Mouse (Mus musculus): ENCODE measurements around the gene Tapt1.

Tapt1 gene

DNA sequence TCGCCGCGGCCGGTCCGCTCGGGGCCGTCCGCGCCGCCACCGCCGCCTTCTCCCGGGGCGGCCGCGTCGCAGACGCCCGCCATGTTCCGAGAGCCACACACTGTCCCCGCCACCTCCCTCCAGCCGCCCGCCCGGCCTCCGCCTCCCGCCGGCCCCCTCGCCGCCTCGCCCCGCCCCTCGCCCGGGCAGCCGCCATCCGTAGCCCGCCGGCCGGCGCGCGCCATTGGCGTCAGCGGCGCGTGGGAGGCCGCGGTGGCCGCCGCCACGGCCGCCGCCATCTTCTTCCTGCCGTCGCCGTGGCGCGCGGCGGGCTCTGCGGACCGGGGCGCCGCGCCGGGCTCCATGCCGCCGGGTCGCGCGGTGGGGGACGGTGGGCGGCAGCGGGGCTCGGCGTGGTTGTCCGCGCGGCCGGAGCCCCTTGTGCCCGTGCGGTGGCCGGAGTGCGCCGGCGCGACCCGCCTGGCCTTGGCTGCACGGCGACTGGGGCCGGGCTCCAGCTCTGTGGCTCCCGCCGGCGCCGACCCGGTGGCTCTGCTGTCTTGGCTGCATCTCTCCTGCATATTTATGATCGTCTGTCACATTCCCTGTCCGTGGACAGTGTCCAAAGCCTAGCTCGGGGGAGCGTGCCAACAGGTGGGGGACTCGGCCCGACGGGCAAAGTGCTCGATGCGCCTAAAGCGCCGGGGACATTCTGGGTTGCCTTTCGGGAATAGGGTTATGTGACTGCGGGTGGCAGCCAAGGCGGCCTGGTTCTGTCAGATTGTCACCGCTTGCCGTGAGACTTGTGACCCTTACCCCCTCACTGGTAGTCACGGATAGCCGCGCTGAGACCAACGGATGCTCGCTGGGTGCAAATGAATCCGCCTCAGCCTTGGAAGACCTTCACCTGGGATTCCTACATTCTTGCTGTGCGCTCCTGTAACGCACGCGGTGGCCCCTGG is at the start of gene Tapt1:
TSS of gene Tapt1 (minus strand) at position 106 of the 941 bp plus-strand sequence.
- CTCF ChIA-PET: no interaction called here

DNA sequence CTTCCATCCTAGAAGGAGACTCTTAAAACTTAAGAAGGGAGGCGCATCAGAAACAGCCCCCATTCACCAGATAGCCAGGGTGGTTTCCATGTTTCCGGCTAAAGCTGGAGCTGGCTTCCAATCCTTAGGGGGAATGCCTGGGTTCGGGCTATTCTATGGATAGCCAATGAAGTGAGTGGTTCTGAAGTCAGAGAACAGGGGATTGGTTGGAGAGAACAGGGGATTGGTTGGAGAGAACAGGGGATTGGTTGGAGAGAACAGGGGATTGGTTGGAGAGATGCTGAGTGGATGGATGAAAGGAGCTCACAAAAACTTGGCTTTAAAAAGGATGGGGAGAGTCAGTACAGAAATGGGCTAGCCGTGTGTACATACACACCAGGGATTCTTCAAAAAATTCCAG is 45.1 kb upstream of the Tapt1 start:
- CTCF ChIA-PET: no interaction called here

GRCm38 (mm10) chr5:44268524-44268923 is 42.1 kb upstream of the Tapt1 start:
- CTCF ChIA-PET: interaction anchor here (0.7 kb wide), 1 partner anchor 45 kb away, joined by 3 read pairs; no protein-coding TSS in a partner anchor

- CTCF ChIA-PET: no interaction called here
Measured at GRCm38 (mm10) chr5:44261691-44262090, 35.3 kb upstream of the Tapt1 start.

- CTCF ChIA-PET: no interaction called here
Measured at GRCm38 (mm10) chr5:44261172-44261571, 34.7 kb upstream of the Tapt1 start.

- CTCF ChIA-PET: no interaction called here
Measured at GRCm38 (mm10) chr5:44259678-44260077, 33.3 kb upstream of the Tapt1 start.

GRCm38 (mm10) chr5:44258163-44258562 is 31.7 kb upstream of the Tapt1 start:
- CTCF ChIA-PET: no interaction called here

- CTCF ChIA-PET: interaction anchor here (0.6 kb wide), 1 partner anchor 47 kb away, joined by 3 read pairs; no protein-coding TSS in a partner anchor
Measured at GRCm38 (mm10) chr5:44257401-44257800, 31.0 kb upstream of the Tapt1 start.

DNA sequence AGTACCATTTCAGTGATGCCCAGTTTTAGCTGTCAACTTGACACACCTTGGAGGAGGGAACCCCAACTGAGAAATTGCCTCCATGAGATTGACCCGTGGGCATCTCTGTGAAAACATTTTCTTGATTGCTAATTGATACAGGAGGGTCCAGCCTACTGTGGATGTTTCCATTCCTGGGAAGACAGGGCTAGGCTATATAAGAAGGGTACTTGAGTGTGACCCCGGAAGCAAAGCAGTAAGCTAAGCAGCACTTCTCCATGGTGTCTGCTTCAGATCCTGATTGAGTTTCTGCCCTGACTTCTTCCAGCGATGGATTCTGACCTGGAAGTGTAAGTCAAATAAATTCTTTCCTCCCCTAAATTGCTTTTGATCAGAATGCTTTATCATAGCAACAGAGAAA is 30.1 kb upstream of the Tapt1 start:
- CTCF ChIA-PET: no interaction called here

DNA sequence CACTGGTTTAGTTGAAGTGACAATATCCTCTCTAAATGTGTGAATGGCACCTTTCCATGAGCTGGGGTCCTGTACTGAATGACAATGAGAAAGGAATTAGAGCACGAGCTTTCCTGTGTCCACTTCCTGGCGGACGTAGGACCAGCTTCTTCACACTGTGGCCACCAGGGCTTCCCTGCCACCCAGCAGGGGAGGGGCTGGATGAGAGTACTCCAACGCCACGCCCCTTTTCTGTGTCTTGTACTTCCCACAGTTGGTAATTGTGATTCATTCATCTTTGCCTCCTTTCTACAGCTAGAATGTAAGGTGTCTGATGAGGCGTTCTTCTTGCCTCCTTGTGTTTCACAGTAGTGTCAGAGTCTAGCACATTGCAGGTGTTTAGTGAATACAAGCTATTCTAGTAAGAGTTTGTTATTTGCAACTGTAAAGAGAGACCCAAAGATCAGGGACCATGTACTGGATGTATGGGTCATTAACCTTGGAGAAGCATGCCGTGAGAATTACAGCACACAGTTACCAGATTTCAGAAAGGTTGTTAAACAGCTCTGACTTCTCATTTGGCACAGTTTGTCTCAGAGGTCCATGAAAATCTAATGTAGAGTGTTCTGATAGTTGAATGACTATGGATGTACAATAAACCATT is 29.5 kb upstream of the Tapt1 start:
- CTCF ChIA-PET: no interaction called here

DNA sequence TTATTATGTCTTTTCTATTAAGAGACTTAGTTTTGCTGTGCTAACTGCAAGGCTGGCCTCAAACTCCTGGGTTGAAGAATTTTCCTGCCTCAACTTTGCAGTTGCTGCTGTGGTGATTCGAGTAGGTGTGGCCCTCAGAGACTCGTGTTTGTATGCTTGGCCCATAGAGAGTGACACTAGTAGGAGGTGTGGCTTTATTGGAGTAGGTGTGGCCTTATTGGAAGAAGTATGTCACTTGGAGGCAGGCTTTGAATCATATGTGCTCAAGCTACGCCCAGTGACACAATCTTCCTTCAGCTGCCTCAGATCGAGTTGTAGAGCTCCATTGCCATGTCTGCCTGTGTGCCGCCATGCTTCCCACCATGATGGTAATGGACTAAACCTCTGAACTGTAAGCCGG is 27.0 kb upstream of the Tapt1 start:
- CTCF ChIA-PET: no interaction called here

GRCm38 (mm10) chr5:44252395-44252794 is 26.0 kb upstream of the Tapt1 start:
- CTCF ChIA-PET: no interaction called here

DNA sequence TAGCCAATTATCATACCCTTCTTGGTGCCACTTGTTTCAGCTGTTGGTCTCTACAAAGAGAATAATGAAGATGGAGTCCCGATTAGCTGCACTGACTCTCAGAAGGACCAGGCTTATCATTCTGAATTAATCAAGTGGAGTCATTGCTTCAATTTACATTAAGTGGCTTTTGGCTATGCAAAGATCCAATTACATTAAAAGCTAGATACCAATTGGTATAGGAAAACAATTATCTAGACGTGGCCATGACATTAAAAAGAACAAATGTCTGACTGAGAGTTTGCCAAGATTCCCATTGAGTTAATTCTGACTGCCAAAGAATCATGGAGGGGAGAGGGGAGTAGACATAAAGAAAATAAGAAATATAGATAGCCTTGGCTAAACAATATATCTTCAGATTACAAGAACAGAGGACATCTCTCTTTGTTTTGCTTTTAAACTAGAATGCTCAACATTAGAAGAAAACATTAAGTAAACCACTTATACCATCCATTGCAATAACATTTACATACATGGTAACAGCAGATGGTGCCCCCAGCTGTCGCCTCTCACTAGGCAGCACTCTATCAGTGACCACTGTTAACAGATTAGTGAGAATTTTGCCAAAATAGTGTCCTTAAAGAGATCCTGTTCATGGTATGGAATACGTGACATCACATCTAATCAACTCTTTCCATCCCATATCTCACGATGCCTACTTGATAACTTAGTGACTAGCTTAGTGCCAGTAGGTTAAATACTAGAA is 24.0 kb upstream of the Tapt1 start:
- CTCF ChIA-PET: no interaction called here

GRCm38 (mm10) chr5:44249363-44249762 is 22.9 kb upstream of the Tapt1 start:
- CTCF ChIA-PET: no interaction called here

DNA sequence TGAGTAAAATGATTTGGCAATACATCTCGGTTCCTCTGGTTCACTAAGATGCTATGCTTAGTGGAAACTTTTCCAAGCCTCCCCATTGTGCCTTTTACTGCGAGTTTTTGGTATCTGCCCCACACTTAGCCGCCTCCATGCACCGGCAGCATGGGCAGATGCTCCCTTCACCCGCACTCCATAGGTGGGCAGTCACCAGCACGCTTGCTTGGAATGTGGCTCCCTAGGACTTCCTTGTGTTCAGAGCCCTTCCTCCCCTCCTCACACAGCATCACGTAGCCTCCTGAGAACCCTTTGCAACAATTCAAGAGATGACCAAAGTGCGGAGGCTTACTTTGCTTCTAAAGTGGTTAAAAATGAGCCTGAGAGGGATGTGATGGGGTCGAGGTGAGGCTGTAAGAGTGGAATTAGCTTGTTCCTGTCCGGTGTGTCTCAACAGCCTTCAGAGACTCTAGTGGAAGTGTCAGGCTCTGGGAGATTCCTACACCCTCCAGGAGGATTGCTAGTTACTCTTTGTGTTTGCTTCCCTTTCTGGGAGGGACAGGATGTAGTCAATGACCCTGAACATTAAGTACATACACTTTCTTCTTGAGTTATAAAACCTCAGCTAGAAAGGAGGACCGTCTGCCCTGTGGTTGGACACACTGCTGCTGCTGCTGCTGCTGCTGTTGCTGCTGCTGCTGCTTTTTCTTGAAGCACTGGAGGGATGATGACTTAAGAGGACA is 20.2 kb upstream of the Tapt1 start:
- CTCF ChIA-PET: no interaction called here

DNA sequence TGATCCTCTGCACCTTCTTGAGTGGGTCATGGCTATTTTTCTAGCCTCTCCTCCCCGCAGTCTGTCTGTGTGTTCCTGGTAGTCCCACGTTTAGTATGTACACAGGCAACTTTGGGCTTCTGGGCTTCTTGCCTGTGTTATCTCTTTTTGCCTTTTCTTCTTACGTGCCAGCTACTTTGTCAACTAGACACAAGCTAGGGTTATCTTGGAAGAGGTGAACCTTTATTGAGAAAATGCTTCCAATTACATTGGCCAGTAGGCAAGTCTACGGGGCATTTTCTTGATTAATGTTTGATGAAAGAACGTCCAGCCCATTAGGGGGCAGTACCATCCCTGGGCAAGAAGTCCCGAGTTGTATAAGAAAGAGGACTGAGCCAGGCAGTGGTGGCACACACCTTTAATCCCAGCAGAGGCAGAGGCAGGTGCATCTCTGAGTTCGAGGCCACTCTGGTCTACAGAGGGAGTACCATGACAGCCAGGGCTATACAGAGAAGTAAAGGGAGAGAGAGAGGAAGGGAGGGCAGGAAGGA is 18.5 kb upstream of the Tapt1 start:
- CTCF ChIA-PET: no interaction called here

GRCm38 (mm10) chr5:44242828-44243227 is 16.4 kb upstream of the Tapt1 start:
- CTCF ChIA-PET: no interaction called here

DNA sequence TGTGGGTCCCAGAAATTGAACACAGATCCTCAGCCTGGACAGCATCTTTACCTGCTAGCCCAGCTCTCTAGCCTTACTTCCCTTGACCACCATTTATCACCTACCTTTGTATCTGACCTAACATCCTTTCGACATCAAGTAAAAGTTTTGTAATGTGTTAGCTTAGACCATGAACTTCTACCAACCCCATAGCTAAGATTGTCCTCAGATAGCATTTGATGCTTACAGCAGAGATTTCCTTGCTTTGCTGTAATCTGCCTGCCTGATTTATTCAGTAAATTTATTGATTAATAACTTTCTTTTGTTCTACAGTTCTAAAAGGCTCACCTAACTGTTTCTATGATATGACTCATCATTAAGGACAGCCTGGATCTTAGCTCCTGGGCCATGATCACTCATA is 15.3 kb upstream of the Tapt1 start:
- CTCF ChIA-PET: no interaction called here

DNA sequence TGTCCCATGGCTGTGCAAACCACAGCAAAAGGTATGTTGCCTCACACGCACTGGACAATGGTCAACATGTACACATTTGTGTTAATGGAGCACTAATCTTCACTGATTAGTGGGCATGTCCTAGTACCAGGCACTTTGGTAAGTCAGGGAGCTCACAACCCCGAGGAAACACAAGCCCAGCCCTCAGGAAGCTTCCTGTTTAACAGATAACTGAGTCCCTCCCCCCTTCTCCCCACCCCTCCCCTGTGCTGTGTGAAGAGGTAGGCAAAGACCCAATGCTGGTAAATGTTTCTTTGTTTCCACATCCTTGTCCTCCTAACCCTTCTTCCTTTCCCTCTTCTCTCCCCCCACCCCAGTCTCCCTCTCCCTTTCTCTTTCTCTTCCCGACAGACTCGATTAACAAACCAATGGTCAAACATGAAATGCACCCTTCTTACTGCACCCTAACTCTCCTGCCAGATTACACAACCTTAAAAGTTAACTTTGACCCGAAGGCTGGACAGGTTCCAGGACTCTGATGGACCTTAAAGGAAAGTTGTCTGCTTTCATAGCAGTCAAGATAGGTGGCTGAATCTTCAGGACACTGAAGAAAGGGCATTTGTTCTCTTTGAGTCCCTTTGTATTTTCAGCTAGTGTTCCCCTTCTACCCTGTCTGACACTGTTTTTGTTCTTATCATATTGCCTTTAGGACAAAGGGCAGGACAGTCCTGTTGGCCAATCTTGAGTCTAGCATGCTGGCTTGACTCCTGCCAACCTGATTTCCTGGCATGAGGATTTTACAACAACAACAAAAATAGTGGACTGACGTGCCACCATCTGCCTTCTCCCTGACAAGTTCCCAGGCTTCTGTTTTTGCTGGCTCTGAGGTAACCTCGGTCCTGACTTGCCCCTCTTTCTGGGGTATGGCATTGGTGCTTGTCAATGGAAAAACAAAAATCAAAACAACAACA is 13.0 kb upstream of the Tapt1 start:
- CTCF ChIA-PET: no interaction called here

GRCm38 (mm10) chr5:44238201-44238600 is 11.8 kb upstream of the Tapt1 start:
- CTCF ChIA-PET: no interaction called here

DNA sequence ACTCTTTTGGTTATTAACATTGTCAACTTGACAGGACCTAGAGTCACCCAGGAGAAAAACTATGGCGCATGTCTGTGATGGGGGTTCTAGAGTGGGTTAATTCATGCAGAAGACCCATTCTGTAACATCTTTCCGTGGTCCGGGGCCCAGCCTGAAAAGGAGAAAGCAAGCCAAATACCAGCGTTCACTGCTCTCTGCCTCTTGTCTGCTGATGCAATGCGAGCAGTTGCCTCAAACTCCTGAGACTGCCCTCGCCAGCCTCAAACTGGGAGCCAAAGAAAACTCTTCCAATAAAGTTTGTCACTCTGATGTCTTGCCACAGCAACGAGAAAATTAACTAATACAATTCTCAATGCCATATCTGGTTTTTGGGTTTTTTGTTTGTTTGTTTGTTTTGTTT is 8.2 kb upstream of the Tapt1 start:
- CTCF ChIA-PET: no interaction called here

Data from spleen, embryonic (tissue).